Mouse (Mus musculus) thymus, adult 2 months (tissue): ENCODE results near the gene Ceacam3.

Experiments used
- CTCF ChIP-seq: fragments of 200-500 bp; IDR thresholded peaks from 2 replicates; pipeline ENCODE4 v1.5.1; 2012; ENCODE audit warnings: mild to moderate bottlenecking, control low read depth, low read length, moderate library complexity, borderline replicate concordance; ENCODE audit not compliant: control insufficient read depth, poor library complexity, insufficient read depth; ENCODE audit errors: extremely low read depth
- POLR2A ChIP-seq: fragments of 200-500 bp; IDR thresholded peaks from 2 replicates; pipeline ENCODE4 v1.6.1; 2012; ENCODE audit warnings: mild to moderate bottlenecking, low read length, control low read depth, moderate library complexity; ENCODE audit not compliant: control insufficient read depth, poor library complexity, insufficient read depth; ENCODE audit errors: extremely low read depth

GRCm38 (mm10) chr7:17135307-17135706 is 14.8 kb upstream of the Ceacam3 start:
- TF ChIP-seq CTCF (no peak), POLR2A (no peak)
